Mouse (Mus musculus) left cerebral cortex, adult 2 months (tissue): ENCODE measurements at regions not wholly inside any gene's neighbourhood (a gene's known extent, or its start where the extent isn't known, plus 50 kb on each side); places are given as distances from the start of the nearest gene placed in this dataset.

Experiments
- DNase-seq, 2 experiments: peaks; one replicate each; pipeline ENCODE4 v3.0.0; 2021 to 2022; ENCODE audit warnings: low spot score in 2 of 2, mixed read lengths in 1 of 2; ENCODE audit errors: extremely low spot score in 1 of 2
- H3K27ac ChIP-seq: fragments of 200-600 bp; 2 replicates; pipeline ENCODE4 v1.8.1; 2022
- H3K4me3 ChIP-seq: fragments of 200-600 bp; 2 replicates; pipeline ENCODE4 v1.8.1; 2022
- CTCF ChIP-seq: fragments of 200-600 bp; IDR thresholded peaks from 2 replicates; pipeline ENCODE4 v1.8.1; 2022; ENCODE audit warnings: antibody characterized with exemption, mild to moderate bottlenecking, moderate library complexity
- intact Hi-C: fragments of 180-260 bp; cut with DNase I; formaldehyde crosslinking; loops from one replicate; pipeline ENCODE4 v1.15.1; 2025

GRCm38 (mm10) chr14:104297316-104298311 lies 170.2 kb downstream of the Pou4f1 start:
- intact Hi-C loops, result no loop called here
- no peak for TF ChIP-seq CTCF
- Histone ChIP-seq H3K4me3 (no peak overlapping the region), H3K27ac (no peak overlapping the region)
- no peak for DNase-seq

- no peak overlapping the region for H3K27ac ChIP-seq
- TF ChIP-seq CTCF, result no peak
- intact Hi-C loops, result no loop called here
- no peak for DNase-seq
- H3K4me3 ChIP-seq, result no peak overlapping the region
Measured at GRCm38 (mm10) chr14:104293814-104294213, 174.0 kb downstream of the Pou4f1 start.

GRCm38 (mm10) chr14:104293147-104293546 lies 174.7 kb downstream of the Pou4f1 start:
- no peak for TF ChIP-seq CTCF
- intact Hi-C loops, result no loop called here
- Histone ChIP-seq H3K27ac (no peak overlapping the region), H3K4me3 (no peak overlapping the region)
- DNase-seq, result no peak

GRCm38 (mm10) chr14:104280353-104280752 lies 187.4 kb downstream of the Pou4f1 start:
- TF ChIP-seq CTCF, result no peak
- DNase-seq, result no peak
- intact Hi-C loops, result no loop called here
- Histone ChIP-seq H3K4me3 (no peak overlapping the region), H3K27ac (no peak overlapping the region)

- no peak overlapping the region for H3K4me3 ChIP-seq
- intact Hi-C loops, result no loop called here
- no peak for TF ChIP-seq CTCF
- no peak for DNase-seq
- H3K27ac ChIP-seq, result no peak overlapping the region
Measured at GRCm38 (mm10) chr14:104279890-104280289, 187.9 kb downstream of the Pou4f1 start.

GRCm38 (mm10) chr14:104274752-104275151 lies 193.0 kb downstream of the Pou4f1 start:
- TF ChIP-seq CTCF, result no peak
- Histone ChIP-seq H3K4me3 (no peak overlapping the region), H3K27ac (no peak overlapping the region)
- DNase-seq, result no peak
- intact Hi-C loops, result no loop called here

- TF ChIP-seq CTCF, result no peak
- H3K27ac ChIP-seq, result no peak overlapping the region
- no peak for DNase-seq
- intact Hi-C loops, result no loop called here
- H3K4me3 ChIP-seq, result no peak overlapping the region
Measured at GRCm38 (mm10) chr14:104264919-104265764, 202.7 kb downstream of the Pou4f1 start.

- Histone ChIP-seq H3K4me3 (no peak overlapping the region), H3K27ac (no peak overlapping the region)
- no peak for DNase-seq
- no peak; the same call in 1 of the 2 replicates for TF ChIP-seq CTCF
- intact Hi-C loops, result no loop called here
Measured at GRCm38 (mm10) chr14:104216965-104217364, 250.8 kb downstream of the Pou4f1 start.

GRCm38 (mm10) chr14:104210719-104211118 lies 257.1 kb downstream of the Pou4f1 start:
- TF ChIP-seq CTCF, result no peak
- no peak for DNase-seq
- Histone ChIP-seq H3K27ac (no peak overlapping the region), H3K4me3 (no peak overlapping the region)
- intact Hi-C loops, result no loop called here

GRCm38 (mm10) chr14:104208855-104209254 lies 258.9 kb downstream of the Pou4f1 start:
- H3K4me3 ChIP-seq, result no peak overlapping the region
- DNase-seq, result no peak
- no peak overlapping the region for H3K27ac ChIP-seq
- no peak for TF ChIP-seq CTCF
- intact Hi-C loops, result no loop called here

- TF ChIP-seq CTCF, result no peak
Measured at GRCm38 (mm10) chr14:104208040-104208816, 259.6 kb downstream of the Pou4f1 start.

More at GRCm38 (mm10) chr14:104208040-104208816, 259.6 kb downstream of the Pou4f1 start:
- no peak for DNase-seq
- no peak overlapping the region for H3K27ac ChIP-seq
- intact Hi-C loops, result no loop called here
- no peak overlapping the region for H3K4me3 ChIP-seq
